Mouse (Mus musculus) kidney, adult 8-10 months (tissue): ENCODE results near the gene Atxn10.

Experiments used
- DNase-seq, 2 experiments: peaks; one replicate each; pipeline ENCODE4 v3.0.0; 2022

Gene Atxn10

DNA sequence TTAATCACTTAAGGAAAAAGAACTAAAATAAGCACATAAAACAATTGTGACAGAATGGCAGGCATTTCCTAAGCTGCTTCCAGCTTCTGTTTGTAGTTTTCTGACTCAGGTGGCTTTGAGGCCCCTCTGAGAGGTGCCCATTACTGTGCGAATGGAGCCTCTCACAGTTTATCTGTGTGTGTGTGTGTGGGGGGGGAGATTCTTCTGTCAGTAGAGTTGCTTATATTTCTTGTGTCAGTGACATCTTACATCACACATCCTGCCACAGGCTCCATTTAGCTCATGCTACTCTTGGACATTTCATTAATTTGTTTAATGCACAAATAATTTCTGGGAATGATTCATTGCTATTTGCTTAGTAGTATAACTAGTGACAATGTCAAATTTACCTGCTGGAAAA is 70.8 kb downstream of the Atxn10 start:
- no peak for DNase-seq

DNA sequence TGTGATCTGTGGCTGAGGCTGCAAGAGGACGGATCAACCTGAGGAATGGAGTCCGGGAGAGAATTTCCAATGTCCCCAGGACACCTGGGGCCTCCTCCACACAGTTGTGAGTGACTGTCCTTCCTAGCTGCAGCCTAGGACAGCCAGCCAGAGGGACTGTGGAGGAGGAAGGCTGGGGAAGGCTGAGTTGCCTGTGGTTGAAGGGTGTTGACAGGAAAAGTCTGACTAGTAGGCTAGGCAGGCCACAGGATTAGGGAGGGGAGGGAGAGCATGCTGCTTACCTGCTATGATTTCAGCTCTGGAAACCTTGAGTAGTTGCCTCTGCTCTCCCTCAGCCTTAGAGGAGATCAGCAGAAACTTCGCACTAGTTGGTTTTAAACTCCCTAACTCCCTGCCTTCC is 71.3 kb downstream of the Atxn10 start:
- no peak for DNase-seq

- DNase-seq, result no peak
These were observed 72.7 kb downstream of the Atxn10 start for GRCm38 (mm10) chr15:85408790-85409189.

DNA sequence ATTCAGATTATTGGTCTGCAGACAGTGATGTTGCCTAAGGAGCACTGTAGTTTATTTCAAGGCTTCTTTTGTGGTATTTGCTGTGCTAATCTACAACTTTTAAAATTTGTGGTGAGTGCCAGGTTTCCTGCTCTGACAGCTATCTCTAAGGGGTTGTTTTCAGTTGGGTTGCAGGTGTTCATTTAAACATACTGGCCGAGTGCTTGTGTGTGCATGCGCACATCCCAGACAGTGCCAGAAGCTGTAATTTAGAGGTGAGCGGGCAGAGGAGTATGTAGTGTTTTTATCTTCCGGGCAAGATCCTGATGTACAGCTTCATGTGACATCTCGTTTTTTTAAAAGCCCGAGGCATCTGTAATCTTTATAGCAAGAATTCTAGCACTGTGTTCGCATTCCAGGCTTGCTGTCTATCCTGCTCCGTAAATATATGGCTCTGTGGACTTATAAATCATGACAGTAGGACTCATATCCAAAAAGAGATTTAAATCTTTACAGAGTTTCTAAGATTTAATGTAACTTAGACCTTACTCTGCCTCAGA is 73.3 kb downstream of the Atxn10 start:
- DNase-seq, result no peak

GRCm38 (mm10) chr15:85409836-85410235 is 73.8 kb downstream of the Atxn10 start:
- no peak for DNase-seq

GRCm38 (mm10) chr15:85414620-85415019 is 78.6 kb downstream of the Atxn10 start:
- DNase-seq, result no peak

DNA sequence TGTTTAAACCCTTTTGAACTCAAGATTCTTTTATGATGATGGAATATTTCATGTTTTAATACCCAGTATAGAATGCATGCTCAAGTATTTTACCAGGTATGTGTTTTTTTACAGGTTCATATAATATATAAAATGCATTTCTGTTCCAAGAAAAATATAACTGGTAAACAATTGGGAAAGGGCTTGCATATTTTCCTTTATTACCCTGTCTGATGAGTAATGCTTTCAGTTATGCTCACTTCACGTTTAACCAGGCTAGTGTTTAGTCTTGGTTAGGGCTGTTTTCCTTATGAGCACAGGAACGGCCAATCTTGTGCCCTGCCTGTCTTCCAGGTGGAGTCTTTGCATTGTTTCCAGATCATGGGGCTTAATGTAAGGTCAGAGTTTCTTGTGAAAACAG is 84.6 kb downstream of the Atxn10 start:
- DNase-seq, result no peak

DNA sequence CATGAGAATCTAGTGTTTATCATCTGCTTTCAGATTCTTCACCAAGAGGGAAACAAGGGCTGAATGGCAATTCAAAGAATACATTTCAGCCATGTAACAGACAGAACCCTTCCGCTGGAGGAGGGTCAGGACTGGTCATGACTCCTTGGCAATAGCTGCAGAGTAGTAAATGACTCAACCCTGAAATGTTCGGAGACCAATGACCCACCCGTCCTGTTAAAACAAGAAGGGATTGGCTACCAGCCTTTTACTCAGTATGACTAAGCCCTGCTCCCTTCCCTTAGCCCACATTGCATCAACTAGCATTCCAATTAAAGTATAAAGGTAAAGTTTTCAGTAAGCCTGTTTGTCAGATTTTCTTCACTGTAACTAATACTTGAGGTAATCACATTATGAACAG is 88.2 kb downstream of the Atxn10 start:
- DNase-seq, result no peak

DNA sequence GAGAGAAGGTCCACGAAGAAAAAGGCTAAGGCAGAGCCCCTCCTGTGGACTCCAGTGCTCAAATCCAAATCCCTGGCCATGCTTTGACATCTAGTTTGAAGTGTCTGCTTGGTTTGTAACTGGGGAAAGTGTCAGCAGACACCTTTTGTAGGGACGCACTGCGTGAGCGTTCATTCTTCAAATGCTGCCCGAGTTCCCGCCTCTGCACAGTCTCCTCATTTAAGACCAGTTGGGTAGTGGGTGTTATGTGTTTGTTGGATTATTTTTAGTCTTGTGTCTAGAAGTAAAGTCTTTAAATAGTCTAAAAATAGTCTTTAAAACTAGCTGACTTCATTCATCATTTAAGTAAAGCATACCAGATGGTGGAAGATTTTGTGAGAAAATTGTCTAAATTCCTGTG is 92.1 kb downstream of the Atxn10 start:
- DNase-seq, result no peak

DNA sequence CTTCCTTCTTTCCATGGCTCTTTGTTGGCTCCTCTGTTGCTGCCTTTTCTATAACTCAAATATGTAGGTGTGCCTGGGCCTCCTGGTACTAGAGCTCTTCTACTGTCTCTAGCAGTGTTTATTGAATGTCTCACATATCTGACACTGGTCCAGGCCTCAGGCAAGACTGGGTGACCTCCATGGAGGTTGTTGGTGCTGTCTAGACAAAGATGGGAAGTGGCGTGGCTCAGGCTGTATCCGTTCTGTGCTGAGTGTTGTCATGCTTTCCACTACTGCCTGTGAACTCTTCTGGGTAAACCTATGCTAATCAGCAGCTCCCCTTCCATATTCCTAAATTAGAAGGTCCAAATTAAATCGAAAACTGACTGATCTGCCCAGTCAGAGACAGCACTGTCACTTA is 106.5 kb downstream of the Atxn10 start:
- no peak for DNase-seq

GRCm38 (mm10) chr15:85446652-85447051 is 110.6 kb downstream of the Atxn10 start:
- DNase-seq, result no peak

DNA sequence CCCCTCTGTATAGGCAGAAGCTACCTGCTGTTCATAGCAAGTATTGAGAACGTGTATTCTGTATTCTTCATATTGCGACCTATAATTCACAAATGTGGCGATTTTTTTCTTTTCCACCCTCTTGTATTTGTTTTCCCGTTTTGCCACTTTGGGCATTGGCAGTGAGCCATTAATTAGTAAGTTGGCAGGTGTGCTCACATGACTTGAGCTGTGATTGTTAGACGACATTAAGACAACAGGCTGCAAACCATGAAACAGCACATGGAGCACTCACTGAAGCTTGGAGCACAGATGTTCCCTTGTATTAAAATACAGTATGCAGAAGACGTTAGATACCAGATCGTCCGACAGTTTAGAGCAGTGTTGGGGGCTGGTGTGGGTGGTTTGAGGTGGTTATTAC is 120.8 kb downstream of the Atxn10 start:
- peak in 1 of 2 experiments; percentile 33 for DNase-seq

DNA sequence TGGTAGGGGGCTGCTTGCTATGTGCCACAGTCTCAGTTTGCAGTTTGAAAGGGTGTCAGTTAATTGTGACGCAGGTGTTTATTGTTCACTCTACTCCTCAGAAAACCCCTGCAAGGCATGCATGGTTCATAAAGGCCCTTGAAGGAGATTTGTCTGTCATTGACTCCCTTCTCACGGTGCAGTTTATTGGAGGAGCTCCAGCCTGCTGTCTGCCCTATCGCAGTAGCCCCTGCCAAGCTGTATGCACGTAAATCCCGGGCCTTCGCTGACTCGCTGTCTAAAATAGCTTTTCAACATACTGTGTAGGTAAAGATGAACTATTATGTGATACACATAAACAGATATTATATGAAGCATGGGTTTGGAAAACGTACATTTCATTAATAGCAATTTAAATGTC is 121.8 kb downstream of the Atxn10 start:
- no peak for DNase-seq

DNA sequence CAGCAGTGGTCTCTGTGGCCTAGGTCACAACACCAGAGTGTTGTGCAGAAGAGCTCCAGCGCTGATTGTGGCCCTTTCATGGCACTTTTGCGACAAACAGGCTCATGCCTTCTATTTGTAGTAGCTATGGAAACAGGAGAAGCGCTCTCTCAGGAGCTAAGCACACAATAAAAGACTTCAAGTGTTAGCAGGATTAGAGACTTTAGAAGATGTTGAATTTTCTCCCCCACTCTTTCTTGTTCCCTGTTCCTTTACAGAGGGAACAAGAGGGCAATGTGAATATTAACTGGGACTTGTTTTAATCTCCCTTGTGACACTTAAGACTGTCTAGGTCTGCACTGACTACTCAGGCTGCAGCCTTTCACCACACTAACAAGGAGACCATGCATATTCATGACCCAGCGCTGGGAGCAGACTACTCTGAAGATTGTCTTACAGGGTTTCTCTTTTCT is 122.6 kb downstream of the Atxn10 start:
- peak in 1 of 2 experiments; percentile 14 for DNase-seq

GRCm38 (mm10) chr15:85461541-85461940 is 125.5 kb downstream of the Atxn10 start:
- no peak for DNase-seq

- no peak for DNase-seq
These were observed 126.1 kb downstream of the Atxn10 start for GRCm38 (mm10) chr15:85462138-85462537.

DNA sequence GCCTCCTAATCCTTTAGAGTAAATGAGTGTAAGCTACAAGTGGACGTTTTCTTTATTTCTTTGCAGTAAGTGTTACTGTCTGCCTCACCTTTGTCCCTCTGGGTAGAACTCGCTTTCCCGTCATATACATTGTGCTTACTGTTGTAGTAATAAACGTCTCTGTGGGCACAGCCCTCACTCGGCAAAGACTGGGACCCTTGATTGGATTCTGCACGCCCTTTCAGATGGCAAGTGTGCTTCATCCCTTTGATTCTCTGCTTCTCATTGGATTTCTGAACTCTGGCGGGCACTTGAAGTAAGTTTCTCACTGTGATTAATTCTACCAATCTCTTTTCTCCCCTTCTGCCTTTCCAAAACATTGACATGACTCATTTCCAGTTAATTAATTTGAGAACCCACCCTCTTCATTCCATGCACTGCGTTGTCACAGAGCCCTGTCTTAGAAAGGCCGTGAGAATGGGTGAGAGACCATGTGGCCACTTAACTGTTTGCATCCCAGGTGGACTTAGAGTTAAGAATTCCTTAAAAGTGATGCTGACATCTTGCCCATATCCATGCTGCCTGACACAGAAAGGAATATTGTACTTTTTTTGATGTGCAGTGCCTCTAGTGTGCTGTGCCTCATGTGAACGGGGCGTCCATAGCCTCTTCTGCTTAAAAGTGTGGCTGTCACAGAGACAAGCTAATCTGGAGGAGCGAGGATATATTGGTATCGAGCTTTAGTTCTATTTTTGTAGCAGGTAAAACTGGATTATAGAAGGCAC is 127.2 kb downstream of the Atxn10 start:
- DNase-seq, result no peak

DNA sequence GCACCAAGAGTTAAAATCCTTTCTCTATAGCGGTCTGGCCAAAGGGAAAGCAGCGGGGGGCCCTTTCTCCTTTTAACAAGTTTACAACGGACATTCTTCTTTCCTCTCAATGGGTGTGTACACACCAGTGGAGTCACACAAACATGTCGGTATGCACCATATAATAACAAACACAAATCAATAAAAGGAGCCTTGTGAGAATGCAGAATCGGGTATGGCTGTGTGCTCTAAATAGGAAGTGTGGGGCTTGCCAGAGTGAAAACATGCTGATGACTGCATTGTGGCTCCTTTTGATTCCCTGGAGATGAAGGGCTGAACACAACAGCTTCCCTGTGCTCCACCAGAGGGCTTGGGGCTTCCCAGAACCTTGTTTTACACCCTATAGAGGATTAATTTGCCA is 128.1 kb downstream of the Atxn10 start:
- no peak for DNase-seq

GRCm38 (mm10) chr15:85464823-85465565 is 128.9 kb downstream of the Atxn10 start:
- DNase-seq, result no peak

DNA sequence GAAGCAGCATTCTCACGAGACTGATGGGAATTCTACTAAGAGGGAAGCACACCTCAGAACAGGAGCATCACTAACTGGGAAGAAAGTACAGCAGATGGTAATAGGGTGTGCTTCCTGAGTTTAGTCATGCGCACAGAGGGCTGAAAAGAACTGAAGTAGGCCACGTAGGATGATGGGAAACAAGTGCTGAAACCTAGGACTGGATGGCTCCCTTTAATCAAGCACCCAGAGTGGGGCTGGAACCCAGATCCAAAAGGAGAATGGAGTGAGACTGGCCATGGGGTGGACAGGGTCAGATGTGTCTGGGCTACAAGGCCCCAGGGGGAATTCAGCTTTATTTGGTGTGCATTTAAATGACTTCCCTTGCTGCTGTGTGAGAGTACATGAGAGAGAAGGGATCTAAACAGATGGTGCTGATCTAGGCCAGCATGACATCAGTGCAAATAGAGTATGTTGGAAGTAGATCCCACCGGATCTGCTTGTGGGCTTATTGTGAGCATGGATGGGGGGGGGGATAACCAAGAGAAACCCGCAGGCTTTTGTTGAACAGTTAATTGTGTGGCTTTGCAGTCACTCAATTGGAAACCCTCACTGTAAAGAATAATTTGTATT is 130.5 kb downstream of the Atxn10 start:
- no peak for DNase-seq

- peak; percentile 63 to 72 for DNase-seq
These were observed 133.4 kb downstream of the Atxn10 start for GRCm38 (mm10) chr15:85469401-85469800.

GRCm38 (mm10) chr15:85474697-85475096 is 138.7 kb downstream of the Atxn10 start:
- DNase-seq, result no peak

DNA sequence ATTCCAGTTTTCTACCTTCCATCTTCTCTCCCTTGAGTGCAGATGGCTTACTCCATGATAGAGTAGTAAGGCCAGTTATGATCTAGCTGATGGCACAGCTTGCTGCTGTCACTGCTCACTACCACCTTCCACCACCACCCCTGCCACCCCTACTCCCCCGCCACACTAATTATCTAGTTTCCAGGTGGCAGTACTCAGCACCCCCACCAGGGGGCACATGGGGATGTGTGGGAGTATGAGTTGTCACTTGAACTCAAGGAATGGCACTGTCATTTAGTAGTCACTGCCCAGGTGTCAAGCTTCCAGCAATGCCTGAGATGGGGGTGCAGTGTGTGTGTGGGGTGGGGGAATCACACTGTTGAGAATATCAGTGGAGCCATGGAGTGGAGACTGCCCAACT is 141.5 kb downstream of the Atxn10 start:
- DNase-seq, result peak; percentile 38 to 68

GRCm38 (mm10) chr15:85479365-85479764 is 143.3 kb downstream of the Atxn10 start:
- DNase-seq, result no peak
